Mouse (Mus musculus) hindbrain, embryonic 11.5 days (tissue): ENCODE results near the gene Clcnka. TPM values are rescaled to one million over a fixed set of nuclear protein-coding genes. Genes with fewer than 3 reads are reported as not detected.

Experiments used
- ATAC-seq: fragments of 200-750 bp; cut with Nextera tagmentation; 2 replicates; pipeline ENCODE4 v1.8.0; 2017; ENCODE audit warnings: mild to moderate bottlenecking, moderate TSS enrichment, moderate library complexity; ENCODE audit not compliant: low FRiP score
- DNase-seq: peaks from one replicate; pipeline ENCODE4 v3.0.0-alpha.2; 2015; ENCODE audit warnings: low spot score
- H3K27ac ChIP-seq: fragments of 300-500 bp; sonication (generic); 2 replicates; pipeline ENCODE4 v1.5.1; 2014; ENCODE audit warnings: mild to moderate bottlenecking, low read depth, low read length
- H3K27me3 ChIP-seq: fragments of 300-500 bp; sonication (generic); 2 replicates; pipeline ENCODE4 v1.6.1; 2014; ENCODE audit warnings: mild to moderate bottlenecking, low read length, moderate library complexity, mixed read lengths; ENCODE audit not compliant: control insufficient read depth, insufficient read depth
- H3K36me3 ChIP-seq: fragments of 300-500 bp; sonication (generic); 2 replicates; pipeline ENCODE4 v1.6.1; 2014; ENCODE audit warnings: mild to moderate bottlenecking, low read length, moderate library complexity, mixed read lengths; ENCODE audit not compliant: control insufficient read depth, insufficient read depth
- H3K4me1 ChIP-seq: fragments of 300-500 bp; sonication (generic); replicated peaks from 2 replicates; pipeline ENCODE4 v1.6.1; 2014; ENCODE audit warnings: low read length, mixed read lengths; ENCODE audit not compliant: control insufficient read depth, insufficient read depth
- H3K4me2 ChIP-seq: fragments of 300-500 bp; sonication (generic); replicated peaks from 2 replicates; pipeline ENCODE4 v1.6.1; 2014; ENCODE audit warnings: mild to moderate bottlenecking, low read depth, low read length
- H3K4me3 ChIP-seq: fragments of 300-500 bp; sonication (generic); 2 replicates; pipeline ENCODE4 v1.5.1; 2014; ENCODE audit warnings: low read depth, low read length
- H3K9ac ChIP-seq: fragments of 300-500 bp; sonication (generic); 2 replicates; pipeline ENCODE4 v1.6.1; 2014; ENCODE audit warnings: low read depth, low read length
- H3K9me3 ChIP-seq: fragments of 300-500 bp; sonication (generic); 2 replicates; pipeline ENCODE4 v1.6.1; 2016; ENCODE audit warnings: low read length; ENCODE audit not compliant: control insufficient read depth
- WGBS: fragments of 180-500 bp; shearing (Covaris S2); extraction: QIAGEN DNeasy Blood & Tissue Kit; methylation state at CpG from one replicate; pipeline ENCODE4 v1.1.7; 2014; 5-methylcytosine and 5-hydroxymethylcytosine counted together
- polyA plus RNA-seq: library from polyadenylated mRNA; unstranded; fragments of >200 nt; fragmentation: Nextera tagmentation; extraction: Ambion mirVana; gene quantifications from 2 replicates; pipeline ENCODE4 v1.2.1, GENCODE M21; 2014

Clcnka gene
- polyA plus RNA-seq, result 0.22 and 0.33 TPM in 2 replicates

GRCm38 (mm10) chr4:141398545-141398944, at the start of gene Clcnka:
Clcnka (minus strand) TSS chr4:141398724.
- DNase-seq (no peak), ATAC-seq (no peak)
- H3K4me3 ChIP-seq, result no peak within 1 kb of the TSS
- WGBS, result 68% methylated on average over 12 of the region's 12 CpGs
- no peak within 1 kb of the TSS for H3K9ac ChIP-seq
- H3K4me2 ChIP-seq, result no peak within 1 kb of the TSS
- H3K4me1 ChIP-seq, result no peaks in the 10 kb centered on the region
- no peaks in the 10 kb centered on the region for H3K36me3 ChIP-seq
- H3K27me3 ChIP-seq, result no peaks in the 10 kb centered on the region
- no peak within 1 kb of the TSS for H3K27ac ChIP-seq
- H3K9me3 ChIP-seq, result no peaks in the 10 kb centered on the region

GRCm38 (mm10) chr4:141446211-141446610, 47.7 kb upstream of the Clcnka start:
- no peak overlapping the region for H3K9ac ChIP-seq
- ATAC-seq, result no peak
- H3K4me3 ChIP-seq, result no peak overlapping the region

GRCm38 (mm10) chr4:141445328-141445720, 46.8 kb upstream of the Clcnka start:
- peak overlapping the region; percentile 78 for H3K4me3 ChIP-seq
- no peak for ATAC-seq
- H3K27me3 ChIP-seq, result no peaks in the 10 kb centered on the region
- peaks cover 4% of the 10 kb centered on the region for H3K4me1 ChIP-seq
- no peaks in the 10 kb centered on the region for H3K9me3 ChIP-seq
- 16% methylated on average over 14 of the region's 14 CpGs for WGBS
- peak overlapping the region; percentile 85 for H3K9ac ChIP-seq
- DNase-seq, result no peak
- H3K4me2 ChIP-seq, result peak overlapping the region; percentile 60
- peaks cover 4% of the 10 kb centered on the region; the same call in 1 of the 2 replicates for H3K36me3 ChIP-seq
- no peak overlapping the region for H3K27ac ChIP-seq

More at GRCm38 (mm10) chr4:141446211-141446610, 47.7 kb upstream of the Clcnka start:
- H3K27ac ChIP-seq, result no peak overlapping the region
- no peaks in the 10 kb centered on the region for H3K27me3 ChIP-seq
- no peak for DNase-seq
- H3K4me2 ChIP-seq, result no peak overlapping the region
- peaks cover 4% of the 10 kb centered on the region for H3K4me1 ChIP-seq
- H3K9me3 ChIP-seq, result no peaks in the 10 kb centered on the region
- 75% methylated on average over 7 of the region's 7 CpGs for WGBS
- H3K36me3 ChIP-seq, result peaks cover 4% of the 10 kb centered on the region; the same call in 1 of the 2 replicates

DNA sequence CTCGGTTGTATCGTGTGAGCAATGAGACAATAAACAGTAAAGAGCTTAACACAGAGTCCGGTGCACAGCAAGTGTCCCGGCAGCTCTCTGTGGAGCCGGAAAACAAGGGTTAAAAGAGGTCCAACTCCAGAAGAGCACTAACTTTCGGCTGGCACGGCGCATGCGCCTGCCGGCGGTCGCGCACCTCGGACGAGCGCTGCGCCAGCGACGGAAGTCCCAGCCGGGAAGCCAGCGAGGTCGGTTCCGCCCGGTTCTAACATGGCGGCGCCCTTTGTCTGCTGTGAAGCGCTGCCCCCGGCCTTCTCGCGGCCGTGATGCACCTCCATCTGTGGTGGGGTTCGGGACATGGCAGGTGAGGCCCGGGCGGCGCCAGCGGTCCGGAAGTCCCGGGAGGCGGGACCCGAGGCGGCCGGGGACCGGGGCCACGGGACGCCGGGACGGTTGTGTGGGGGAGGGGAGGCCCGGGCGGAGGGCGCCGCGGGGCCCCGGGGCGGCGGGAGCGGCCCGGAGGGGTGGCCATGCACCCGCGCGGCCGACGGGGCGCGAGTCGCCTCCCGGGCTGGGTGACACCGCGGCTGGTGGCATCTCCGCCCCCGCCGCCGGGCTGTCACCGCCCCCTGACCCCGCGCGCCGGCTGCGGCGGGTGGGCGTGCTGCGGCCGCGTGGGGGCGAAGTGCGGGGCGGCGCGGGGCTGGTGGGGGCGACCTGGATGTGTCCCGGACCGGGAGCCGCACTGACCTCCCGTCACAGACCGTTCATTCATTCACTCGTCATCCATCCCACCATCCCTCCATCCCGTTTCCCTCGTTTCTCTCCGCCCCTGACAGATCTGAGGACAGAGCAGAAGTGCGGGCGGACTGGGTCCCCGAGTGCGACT, 46.2 kb upstream of the Clcnka start, which contains the start of gene Zbtb17:
Zbtb17 (plus strand) TSS at position 204 of the 877 bp plus-strand sequence.
- ATAC-seq (peak; percentile 94), DNase-seq (peak; percentile 95)
- Histone ChIP-seq H3K4me3 (peak within 1 kb of the TSS; percentile 78), H3K4me2 (peak within 1 kb of the TSS; percentile 60), H3K9ac (peak within 1 kb of the TSS; percentile 85), H3K27me3 (no peaks in the 10 kb centered on the region), H3K27ac (peak within 1 kb of the TSS; percentile 65), H3K4me1 (peaks cover 4% of the 10 kb centered on the region), H3K9me3 (no peaks in the 10 kb centered on the region), H3K36me3 (peaks cover 4% of the 10 kb centered on the region; the same call in 1 of the 2 replicates)
- under 1% methylated on average over 52 of the region's 102 CpGs for WGBS

DNA sequence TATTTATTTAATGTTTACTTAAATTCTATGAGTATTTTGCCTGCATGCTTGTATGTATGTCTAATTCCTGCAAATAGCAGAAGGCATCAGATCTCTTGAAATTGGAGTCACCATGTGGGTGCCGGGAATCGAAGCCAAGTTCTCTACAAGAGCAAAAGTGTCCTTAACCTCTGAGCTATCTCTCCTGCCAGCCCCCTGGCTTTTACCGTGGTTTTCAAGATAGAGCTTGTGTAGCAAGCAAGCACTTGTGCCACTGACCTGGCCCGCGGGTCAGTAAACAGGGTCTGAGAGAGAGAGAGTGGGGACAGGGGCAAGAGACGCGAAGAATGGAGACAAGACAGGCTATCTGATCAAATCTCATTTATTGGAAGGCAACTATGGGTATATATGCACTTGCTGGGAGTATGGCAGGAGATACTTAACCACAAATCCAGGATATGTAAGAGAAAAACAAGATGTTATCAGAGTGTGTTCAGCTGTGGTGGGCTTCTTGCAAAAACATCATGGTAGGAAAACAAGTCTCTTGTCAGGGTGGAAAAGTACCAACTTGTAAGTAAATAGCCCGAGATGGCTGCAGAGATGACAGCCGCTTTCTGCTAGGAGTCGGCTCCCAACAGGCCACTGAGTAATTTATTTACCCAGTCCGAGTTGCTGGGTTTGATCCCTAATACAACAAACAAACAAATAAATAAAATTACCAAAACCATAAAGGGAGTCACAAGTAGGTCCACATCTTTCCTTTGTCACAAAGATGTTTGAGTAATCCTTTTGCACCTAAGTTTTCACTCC, 45.3 kb upstream of the Clcnka start:
- Histone ChIP-seq H3K9ac (peak overlapping the region; percentile 85; the same call in 1 of the 2 replicates), H3K4me3 (peak overlapping the region; percentile 78), H3K9me3 (no peaks in the 10 kb centered on the region), H3K36me3 (peaks cover 4% of the 10 kb centered on the region; the same call in 1 of the 2 replicates), H3K4me1 (peaks cover 4% of the 10 kb centered on the region), H3K4me2 (peak overlapping the region; percentile 36), H3K27ac (no peak overlapping the region), H3K27me3 (no peaks in the 10 kb centered on the region)
- 54% methylated on average over 11 of the region's 11 CpGs for WGBS
- no peak for DNase-seq
- peak; percentile 2; the same call in 1 of the 2 replicates for ATAC-seq

DNA sequence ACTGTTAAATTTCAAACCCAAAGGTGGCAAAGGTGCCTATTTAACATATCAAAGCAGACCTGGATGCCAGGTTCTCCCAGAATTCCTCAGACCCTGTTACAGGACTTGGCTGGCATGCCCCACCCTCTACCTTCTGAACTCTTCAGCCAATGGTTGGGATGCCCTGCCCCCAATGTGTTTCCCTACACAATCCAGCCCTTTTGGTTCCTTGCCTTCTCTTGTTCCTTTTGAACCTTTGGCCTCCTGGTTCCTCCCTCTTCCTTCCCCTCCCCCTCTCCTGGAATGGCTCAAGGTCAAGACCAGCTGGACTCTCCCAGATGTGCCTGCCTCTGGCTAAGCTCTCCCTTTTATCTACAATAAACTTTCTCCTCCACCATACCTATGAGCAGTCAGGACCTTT, 42.4 kb upstream of the Clcnka start:
- H3K27ac ChIP-seq, result no peak overlapping the region
- ATAC-seq, result no peak
- H3K4me2 ChIP-seq, result no peak overlapping the region
- H3K9ac ChIP-seq, result no peak overlapping the region
- H3K4me1 ChIP-seq, result peaks cover 4% of the 10 kb centered on the region
- no peaks in the 10 kb centered on the region for H3K36me3 ChIP-seq
- no peak overlapping the region for H3K4me3 ChIP-seq
- DNase-seq, result no peak
- no peaks in the 10 kb centered on the region for H3K9me3 ChIP-seq
- H3K27me3 ChIP-seq, result no peaks in the 10 kb centered on the region

GRCm38 (mm10) chr4:141439083-141439803, 40.7 kb upstream of the Clcnka start:
- no peaks in the 10 kb centered on the region for H3K4me1 ChIP-seq
- H3K27ac ChIP-seq, result no peak overlapping the region
- H3K4me3 ChIP-seq, result no peak overlapping the region
- H3K9me3 ChIP-seq, result no peaks in the 10 kb centered on the region
- no peaks in the 10 kb centered on the region for H3K27me3 ChIP-seq
- no peak for ATAC-seq
- WGBS, result 84% methylated on average over 12 of the region's 12 CpGs
- DNase-seq, result no peak
- no peaks in the 10 kb centered on the region for H3K36me3 ChIP-seq
- H3K4me2 ChIP-seq, result no peak overlapping the region
- H3K9ac ChIP-seq, result no peak overlapping the region

GRCm38 (mm10) chr4:141435974-141436373, 37.5 kb upstream of the Clcnka start, which contains the start of gene Srarp:
Srarp (minus strand) TSS chr4:141436105.
- WGBS, result 96% methylated on average over 1 of the region's 1 CpGs
- H3K36me3 ChIP-seq, result no peaks in the 10 kb centered on the region
- no peak for ATAC-seq
- H3K9ac ChIP-seq, result no peak within 1 kb of the TSS
- H3K4me2 ChIP-seq, result no peak within 1 kb of the TSS
- H3K4me1 ChIP-seq, result no peaks in the 10 kb centered on the region
- no peaks in the 10 kb centered on the region for H3K9me3 ChIP-seq
- DNase-seq, result no peak
- no peak within 1 kb of the TSS for H3K4me3 ChIP-seq
- no peak within 1 kb of the TSS for H3K27ac ChIP-seq
- H3K27me3 ChIP-seq, result no peaks in the 10 kb centered on the region
